Mouse (Mus musculus): ENCODE results near the gene Pdzrn4. TPM values are rescaled to one million over a fixed set of nuclear protein-coding genes. Genes with fewer than 3 reads are reported as not detected.

Pdzrn4 gene
- total and polyA plus RNA-seq, 3 experiments, result not detected

- Histone ChIP-seq H3K4me1 (ENCODE audit: control insufficient read depth in 1 of 2, insufficient read depth in 2 of 2, low read length in 2 of 2) (no peaks in the 10 kb centered on the region), H3K9me3 (replicated peaks; ENCODE audit: insufficient read depth, low read length) (no peaks in the 10 kb centered on the region), H3K27me3 (ENCODE audit: control insufficient read depth in 1 of 2, insufficient read depth in 2 of 2, low read length in 2 of 2) (no peaks in the 10 kb centered on the region), H3K36me3 (ENCODE audit: control insufficient read depth in 1 of 2, insufficient read depth in 2 of 2, low read length in 2 of 2) (no peaks in the 10 kb centered on the region), H3K79me2 (ENCODE audit: control insufficient read depth, insufficient read depth, low read length, poor library complexity) (no peaks in the 10 kb centered on the region), H3K4me3 (ENCODE audit: control insufficient read depth in 1 of 2, insufficient read depth in 1 of 2, low read depth in 2 of 2, low read length in 2 of 2) (no peak overlapping the region), H3K27ac (ENCODE audit: control insufficient read depth, low read depth, low read length) (no peak overlapping the region), H3K9ac (ENCODE audit: control insufficient read depth, low read depth, low read length, poor library complexity, severe bottlenecking) (no peak overlapping the region)
- no peak for DNase-seq (ENCODE audit: low read depth, low spot score)
- TF ChIP-seq ELF1 (IDR thresholded peaks at IDR 0.05; ENCODE audit: low read depth, low read length), result no peak
- no peak for TF ChIP-seq GATA1 (IDR thresholded peaks at IDR 0.05; ENCODE audit: low read depth, low read length)
- TF ChIP-seq RAD21 (IDR thresholded peaks at IDR 0.05; ENCODE audit: low read depth, low read length), result no peak
- TF ChIP-seq USF2 (IDR thresholded peaks at IDR 0.05; ENCODE audit: borderline replicate concordance in 1 of 2, insufficient read depth in 1 of 2, low read depth in 1 of 2, low read length in 2 of 2), result no peak
- no peak for TF ChIP-seq RCOR1 (IDR thresholded peaks at IDR 0.05; ENCODE audit: low read depth, low read length)
- no peak for TF ChIP-seq MYC (IDR thresholded peaks at IDR 0.05; ENCODE audit: low read depth, low read length)
- TF ChIP-seq MEF2A (IDR thresholded peaks at IDR 0.05; ENCODE audit: extremely low read depth, insufficient replicate concordance, low read depth, low read length, poor library complexity, severe bottlenecking), result no peak
- no peak for TF ChIP-seq TBP (IDR thresholded peaks at IDR 0.05; ENCODE audit: low read depth, low read length)
- no peak for TF ChIP-seq CHD2 (IDR thresholded peaks at IDR 0.05; ENCODE audit: low read length)
- TF ChIP-seq JUND (IDR thresholded peaks at IDR 0.05; ENCODE audit: low read depth, low read length), result no peak
- no peak for TF ChIP-seq SMC3 (IDR thresholded peaks at IDR 0.05; ENCODE audit: low read depth, low read length)
- no peak for TF ChIP-seq KAT2A (conservative IDR thresholded peaks at IDR 0.05; ENCODE audit: low read depth, low read length)
These were observed 198.0 kb downstream of the Pdzrn4 start for GRCm38 (mm10) chr15:92594721-92595120.

- no peak overlapping the region for H3K4me3 ChIP-seq (ENCODE audit: control insufficient read depth in 1 of 2, insufficient read depth in 1 of 2, low read depth in 2 of 2, low read length in 2 of 2)
- H3K36me3 ChIP-seq (ENCODE audit: control insufficient read depth in 1 of 2, insufficient read depth in 2 of 2, low read length in 2 of 2), result no peaks in the 10 kb centered on the region
- H3K27me3 ChIP-seq (ENCODE audit: control insufficient read depth in 1 of 2, insufficient read depth in 2 of 2, low read length in 2 of 2), result no peaks in the 10 kb centered on the region
- no peaks in the 10 kb centered on the region for H3K79me2 ChIP-seq (ENCODE audit: control insufficient read depth, insufficient read depth, low read length, poor library complexity)
- TF ChIP-seq TAL1 (IDR thresholded peaks at IDR 0.05; ENCODE audit: low read length) (no peak), MAFK (IDR thresholded peaks at IDR 0.05; ENCODE audit: borderline replicate concordance, low read depth, low read length) (no peak), JUND (IDR thresholded peaks at IDR 0.05; ENCODE audit: low read depth, low read length) (no peak), GATA1 (IDR thresholded peaks at IDR 0.05; ENCODE audit: low read depth, low read length) (no peak), SMC3 (IDR thresholded peaks at IDR 0.05; ENCODE audit: low read depth, low read length) (no peak), POLR2AphosphoS2 (IDR thresholded peaks at IDR 0.05; ENCODE audit: low read length) (no peak), NRF1 (IDR thresholded peaks at IDR 0.05; ENCODE audit: insufficient read depth, low read depth, low read length, poor library complexity, severe bottlenecking) (no peak), ZMIZ1 (IDR thresholded peaks at IDR 0.05; ENCODE audit: low read depth, low read length) (no peak), USF2 (IDR thresholded peaks at IDR 0.05; ENCODE audit: borderline replicate concordance in 1 of 2, insufficient read depth in 1 of 2, low read depth in 1 of 2, low read length in 2 of 2) (no peak), E2F4 (IDR thresholded peaks at IDR 0.05; ENCODE audit: borderline replicate concordance, low read depth, low read length) (no peak), MYC (IDR thresholded peaks at IDR 0.05; ENCODE audit: low read depth, low read length) (no peak), TBP (IDR thresholded peaks at IDR 0.05; ENCODE audit: low read depth, low read length) (no peak), HCFC1 (IDR thresholded peaks at IDR 0.05; ENCODE audit: low read depth, low read length) (no peak), NELFE (IDR thresholded peaks at IDR 0.05; ENCODE audit: low read depth, low read length) (no peak), MAZ (IDR thresholded peaks at IDR 0.05; ENCODE audit: low read depth, low read length) (no peak), EP300 (IDR thresholded peaks at IDR 0.05; ENCODE audit: low read depth in 1 of 2, low read length in 2 of 2) (no peak), MAX (IDR thresholded peaks at IDR 0.05; ENCODE audit: low read length) (no peak), ELF1 (IDR thresholded peaks at IDR 0.05; ENCODE audit: low read depth, low read length) (no peak)
- H3K9me3 ChIP-seq (replicated peaks; ENCODE audit: insufficient read depth, low read length), result no peaks in the 10 kb centered on the region
- H3K27ac ChIP-seq (ENCODE audit: control insufficient read depth, low read depth, low read length), result no peak overlapping the region
- H3K4me1 ChIP-seq (ENCODE audit: control insufficient read depth in 1 of 2, insufficient read depth in 2 of 2, low read length in 2 of 2), result no peaks in the 10 kb centered on the region
- DNase-seq (ENCODE audit: low read depth, low spot score), result no peak
- H3K9ac ChIP-seq (ENCODE audit: control insufficient read depth, low read depth, low read length, poor library complexity, severe bottlenecking), result no peak overlapping the region
These were observed 200.5 kb downstream of the Pdzrn4 start for GRCm38 (mm10) chr15:92597011-92597780.

Data from MEL (cell line).